Mouse (Mus musculus): ENCODE data around the gene Clmp. TPM values are rescaled to one million over a fixed set of nuclear protein-coding genes. Genes with fewer than 3 reads are reported as not detected.
A peak's percentile ranks its signal among the peaks of the same experiment; 100 is the strongest.

The Clmp gene
- polyA plus RNA-seq, 1 experiment from 2014 or later: 72.3 TPM

DNA sequence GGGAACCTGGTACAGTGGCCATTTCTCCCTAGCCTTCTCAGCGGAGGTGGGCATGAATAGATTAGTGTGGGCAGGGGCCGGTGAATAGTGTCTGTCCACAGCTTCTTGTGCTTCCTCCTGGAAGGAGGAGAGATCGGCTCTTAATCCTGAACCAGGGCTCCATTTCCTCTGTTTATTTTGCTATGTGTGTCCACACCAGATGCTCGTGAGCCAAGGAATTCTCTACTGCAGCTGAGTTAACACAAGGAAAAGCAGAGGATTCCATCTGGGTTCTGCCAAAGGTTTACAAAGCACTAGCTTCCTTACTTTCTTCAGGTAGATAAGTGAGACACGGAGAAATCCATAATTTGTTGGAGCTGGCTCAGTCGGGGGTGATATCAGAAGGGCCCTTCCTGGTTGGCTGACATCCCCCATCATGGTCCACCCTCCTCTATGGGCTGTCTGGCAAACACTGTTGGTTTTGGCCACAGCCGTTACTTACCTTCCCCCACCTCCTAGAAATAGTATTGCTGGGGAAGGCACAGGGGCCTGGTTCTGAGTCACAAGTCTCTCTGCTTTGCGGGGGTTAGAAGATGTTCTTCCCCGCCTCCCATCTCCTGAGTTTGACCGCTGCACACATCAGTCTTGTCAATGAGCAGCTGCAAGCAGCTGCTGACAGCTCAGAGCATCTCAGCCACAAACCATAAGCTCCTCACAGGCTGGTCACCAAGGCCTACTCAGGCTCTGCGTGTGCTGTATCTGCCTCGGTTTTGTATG, 10.4 kb upstream of the Clmp start:
- Histone ChIP-seq H3K27ac (replicated peaks; ENCODE audit: low read depth, low read length) (no peak overlapping the region), H3K4me3 (ENCODE audit: low read depth, low read length) (no peak overlapping the region), H3K9ac (replicated peaks; ENCODE audit: low read length) (no peak overlapping the region), H3K27me3 (ENCODE audit: control insufficient read depth, insufficient read depth, low read length) (no peaks in the 10 kb centered on the region), H3K36me3 (replicated peaks; ENCODE audit: control insufficient read depth, insufficient read depth, low read depth, low read length) (no peaks in the 10 kb centered on the region), H3K4me1 (ENCODE audit: control insufficient read depth, insufficient read depth, low read length) (no peaks in the 10 kb centered on the region), H3K4me2 (ENCODE audit: low read depth, low read length) (no peak overlapping the region), H3K9me3 (replicated peaks; ENCODE audit: control insufficient read depth, low read length) (no peaks in the 10 kb centered on the region)
- DNase-seq (ENCODE audit: low spot score) (peak; percentile 18), ATAC-seq (replicated peaks; ENCODE audit: insufficient number of reproducible peaks, low FRiP score, low TSS enrichment, low read depth) (no peak)
- WGBS: 67% methylated on average over 12 of the region's 12 CpGs

DNA sequence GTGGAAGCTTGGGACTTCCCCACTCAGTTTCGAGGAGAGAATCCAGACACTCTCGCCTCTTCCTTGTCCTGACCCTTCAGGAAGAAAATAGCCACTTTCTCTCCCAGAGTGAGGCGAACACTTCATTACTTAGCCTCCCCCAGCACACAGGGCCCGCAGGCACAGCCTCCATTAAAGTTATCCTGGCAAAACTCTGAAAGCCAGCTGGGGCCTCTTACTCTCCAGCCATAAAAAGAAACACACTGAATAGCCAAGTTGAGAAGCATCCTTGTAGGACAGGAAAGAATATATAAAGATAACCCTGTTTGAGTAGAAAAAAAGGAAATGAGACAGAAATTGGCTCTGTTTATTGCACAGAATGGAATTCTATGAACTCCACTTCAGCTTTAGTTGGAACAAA, 7.1 kb upstream of the Clmp start:
- H3K9me3 ChIP-seq (replicated peaks; ENCODE audit: control insufficient read depth, low read length): no peaks in the 10 kb centered on the region
- 77% methylated on average over 4 of the region's 4 CpGs for WGBS
- DNase-seq (ENCODE audit: low spot score): no peak
- no peak for ATAC-seq (replicated peaks; ENCODE audit: insufficient number of reproducible peaks, low FRiP score, low TSS enrichment, low read depth)
- H3K27me3 ChIP-seq (ENCODE audit: control insufficient read depth, insufficient read depth, low read length): no peaks in the 10 kb centered on the region
- no peaks in the 10 kb centered on the region for H3K36me3 ChIP-seq (replicated peaks; ENCODE audit: control insufficient read depth, insufficient read depth, low read depth, low read length)
- no peak overlapping the region for H3K4me2 ChIP-seq (ENCODE audit: low read depth, low read length)
- H3K9ac ChIP-seq (replicated peaks; ENCODE audit: low read length): no peak overlapping the region
- H3K4me1 ChIP-seq (ENCODE audit: control insufficient read depth, insufficient read depth, low read length): no peaks in the 10 kb centered on the region
- no peak overlapping the region for H3K4me3 ChIP-seq (ENCODE audit: low read depth, low read length)
- H3K27ac ChIP-seq (replicated peaks; ENCODE audit: low read depth, low read length): no peak overlapping the region

DNA sequence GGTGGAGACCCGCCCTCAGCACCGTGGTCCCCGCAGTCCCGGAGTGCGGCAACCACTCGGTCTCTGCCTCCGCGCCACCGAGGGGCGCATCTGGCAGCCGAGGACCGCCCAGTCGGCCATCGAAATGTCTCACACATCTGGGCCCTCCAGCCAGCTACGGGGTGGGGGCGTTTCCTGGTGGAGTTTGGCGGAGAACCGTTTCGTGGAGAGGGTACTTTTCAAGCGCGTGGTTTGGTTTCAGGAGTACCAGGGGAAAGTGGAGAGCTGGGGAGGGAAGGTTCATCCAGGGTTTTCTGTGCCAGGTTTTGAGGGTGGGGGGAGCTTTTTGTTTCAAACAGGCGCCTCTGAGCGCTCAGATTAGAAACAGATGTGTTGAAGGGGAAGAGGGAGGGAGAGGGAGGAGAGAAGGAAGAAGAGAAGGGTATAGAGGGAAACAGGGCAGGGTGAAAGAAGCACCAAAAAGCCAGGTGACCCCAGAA, 698 bp downstream of the Clmp start:
- no peaks in the 10 kb centered on the region for H3K36me3 ChIP-seq (replicated peaks; ENCODE audit: control insufficient read depth, insufficient read depth, low read depth, low read length)
- H3K4me1 ChIP-seq (ENCODE audit: control insufficient read depth, insufficient read depth, low read length): no peaks in the 10 kb centered on the region; the same call in 1 of the 2 replicates
- peak overlapping the region; percentile 84 for H3K4me3 ChIP-seq (ENCODE audit: low read depth, low read length)
- no peaks in the 10 kb centered on the region for H3K27me3 ChIP-seq (ENCODE audit: control insufficient read depth, insufficient read depth, low read length)
- peak overlapping the region; percentile 99 for H3K27ac ChIP-seq (replicated peaks; ENCODE audit: low read depth, low read length)
- ATAC-seq (replicated peaks; ENCODE audit: insufficient number of reproducible peaks, low FRiP score, low TSS enrichment, low read depth) (peak; percentile 72), DNase-seq (ENCODE audit: low spot score) (peak; percentile 90)
- H3K9ac ChIP-seq (replicated peaks; ENCODE audit: low read length): peak overlapping the region; percentile 97
- H3K9me3 ChIP-seq (replicated peaks; ENCODE audit: control insufficient read depth, low read length): no peaks in the 10 kb centered on the region
- under 1% methylated on average over 23 of the region's 23 CpGs for WGBS
- peak overlapping the region; percentile 81 for H3K4me2 ChIP-seq (ENCODE audit: low read depth, low read length)

DNA sequence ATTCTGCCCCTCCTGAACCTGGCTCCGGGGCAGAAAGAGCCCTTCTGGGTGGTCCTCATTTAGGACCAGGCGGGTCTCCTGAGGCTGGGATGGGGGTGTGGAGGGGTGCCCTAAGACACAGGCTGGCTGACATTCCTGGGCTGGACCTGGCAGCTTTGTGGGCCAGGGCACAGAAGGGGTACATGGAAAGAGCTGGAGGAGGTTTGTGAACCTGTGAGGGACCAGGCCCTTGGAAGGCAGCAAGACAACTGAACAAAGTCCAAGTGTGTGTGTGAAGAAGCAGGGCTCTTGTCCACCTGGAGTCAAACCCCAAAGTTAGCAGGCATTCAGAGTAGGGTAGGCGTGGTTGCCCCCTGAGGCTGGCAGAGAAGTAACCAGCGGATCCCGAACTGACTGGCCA, 1.3 kb downstream of the Clmp start:
- H3K27me3 ChIP-seq (ENCODE audit: control insufficient read depth, insufficient read depth, low read length): no peaks in the 10 kb centered on the region
- peak; percentile 24; the same call in 1 of the 2 replicates for ATAC-seq (replicated peaks; ENCODE audit: insufficient number of reproducible peaks, low FRiP score, low TSS enrichment, low read depth)
- H3K36me3 ChIP-seq (replicated peaks; ENCODE audit: control insufficient read depth, insufficient read depth, low read depth, low read length): no peaks in the 10 kb centered on the region
- H3K4me1 ChIP-seq (ENCODE audit: control insufficient read depth, insufficient read depth, low read length): no peaks in the 10 kb centered on the region; the same call in 1 of the 2 replicates
- no peaks in the 10 kb centered on the region for H3K9me3 ChIP-seq (replicated peaks; ENCODE audit: control insufficient read depth, low read length)
- H3K4me2 ChIP-seq (ENCODE audit: low read depth, low read length): peak overlapping the region; percentile 81
- H3K4me3 ChIP-seq (ENCODE audit: low read depth, low read length): peak overlapping the region; percentile 84
- no peak for DNase-seq (ENCODE audit: low spot score)
- peak overlapping the region; percentile 99 for H3K27ac ChIP-seq (replicated peaks; ENCODE audit: low read depth, low read length)
- 17% methylated on average over 5 of the region's 5 CpGs for WGBS
- H3K9ac ChIP-seq (replicated peaks; ENCODE audit: low read length): peak overlapping the region; percentile 97

DNA sequence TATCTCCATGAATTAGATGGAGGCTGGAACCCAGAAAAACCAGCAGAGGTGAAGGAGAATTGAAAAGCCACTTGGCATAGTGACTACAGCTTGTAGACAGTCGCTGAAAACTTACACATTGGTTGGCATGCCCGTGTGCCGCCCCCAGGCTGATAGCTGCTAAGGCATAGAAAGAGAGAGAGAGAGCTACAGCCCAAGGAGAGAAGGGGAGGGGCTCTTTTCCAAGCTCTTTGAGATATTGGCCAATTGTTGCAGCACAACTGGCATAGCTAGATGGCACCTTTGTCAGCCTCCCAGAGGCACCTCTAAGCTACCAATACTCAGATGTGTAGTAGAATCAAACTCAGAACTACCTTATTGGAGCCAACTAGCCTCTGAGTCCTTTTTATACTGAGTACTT, 1.8 kb downstream of the Clmp start:
- 33% methylated on average over 3 of the region's 3 CpGs for WGBS
- H3K9ac ChIP-seq (replicated peaks; ENCODE audit: low read length): peak overlapping the region; percentile 97; the same call in 1 of the 2 replicates

DNA sequence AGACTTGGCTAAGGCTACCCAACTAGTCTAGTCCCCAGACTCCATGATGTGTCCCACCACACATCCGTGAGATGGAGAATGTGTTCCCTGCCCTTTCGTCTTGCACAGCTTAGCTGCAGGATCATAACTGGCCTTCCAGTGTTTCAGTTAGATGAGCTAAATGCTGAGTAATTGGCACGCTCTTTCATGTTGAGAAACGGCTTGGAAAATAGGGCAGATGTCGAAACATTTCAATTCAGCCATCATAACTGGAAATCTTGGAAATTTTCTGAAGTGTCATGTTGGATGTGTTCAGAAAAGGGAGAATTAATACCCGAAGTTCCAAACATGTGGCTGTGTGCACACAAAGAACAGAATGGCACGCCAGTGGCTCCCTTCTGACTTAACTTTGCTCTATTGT, 4.7 kb downstream of the Clmp start:
- WGBS: 91% methylated on average over 7 of the region's 7 CpGs
- DNase-seq (ENCODE audit: low spot score) (no peak), ATAC-seq (replicated peaks; ENCODE audit: insufficient number of reproducible peaks, low FRiP score, low TSS enrichment, low read depth) (no peak)
- H3K9me3 ChIP-seq (replicated peaks; ENCODE audit: control insufficient read depth, low read length): no peaks in the 10 kb centered on the region
- no peak overlapping the region for H3K4me3 ChIP-seq (ENCODE audit: low read depth, low read length)
- peaks cover 8% of the 10 kb centered on the region for H3K4me1 ChIP-seq (ENCODE audit: control insufficient read depth, insufficient read depth, low read length)
- no peak overlapping the region for H3K27ac ChIP-seq (replicated peaks; ENCODE audit: low read depth, low read length)
- H3K36me3 ChIP-seq (replicated peaks; ENCODE audit: control insufficient read depth, insufficient read depth, low read depth, low read length): no peaks in the 10 kb centered on the region
- H3K9ac ChIP-seq (replicated peaks; ENCODE audit: low read length): no peak overlapping the region
- H3K27me3 ChIP-seq (ENCODE audit: control insufficient read depth, insufficient read depth, low read length): no peaks in the 10 kb centered on the region
- no peak overlapping the region for H3K4me2 ChIP-seq (ENCODE audit: low read depth, low read length)

More for the DNA sequence above, 1.8 kb downstream of the Clmp start:
- Histone ChIP-seq H3K36me3 (replicated peaks; ENCODE audit: control insufficient read depth, insufficient read depth, low read depth, low read length) (no peaks in the 10 kb centered on the region), H3K4me3 (ENCODE audit: low read depth, low read length) (peak overlapping the region; percentile 84), H3K4me2 (ENCODE audit: low read depth, low read length) (peak overlapping the region; percentile 81), H3K9me3 (replicated peaks; ENCODE audit: control insufficient read depth, low read length) (no peaks in the 10 kb centered on the region), H3K4me1 (ENCODE audit: control insufficient read depth, insufficient read depth, low read length) (no peaks in the 10 kb centered on the region; the same call in 1 of the 2 replicates), H3K27me3 (ENCODE audit: control insufficient read depth, insufficient read depth, low read length) (no peaks in the 10 kb centered on the region), H3K27ac (replicated peaks; ENCODE audit: low read depth, low read length) (no peak overlapping the region)
- no peak for DNase-seq (ENCODE audit: low spot score)
- ATAC-seq (replicated peaks; ENCODE audit: insufficient number of reproducible peaks, low FRiP score, low TSS enrichment, low read depth): no peak

DNA sequence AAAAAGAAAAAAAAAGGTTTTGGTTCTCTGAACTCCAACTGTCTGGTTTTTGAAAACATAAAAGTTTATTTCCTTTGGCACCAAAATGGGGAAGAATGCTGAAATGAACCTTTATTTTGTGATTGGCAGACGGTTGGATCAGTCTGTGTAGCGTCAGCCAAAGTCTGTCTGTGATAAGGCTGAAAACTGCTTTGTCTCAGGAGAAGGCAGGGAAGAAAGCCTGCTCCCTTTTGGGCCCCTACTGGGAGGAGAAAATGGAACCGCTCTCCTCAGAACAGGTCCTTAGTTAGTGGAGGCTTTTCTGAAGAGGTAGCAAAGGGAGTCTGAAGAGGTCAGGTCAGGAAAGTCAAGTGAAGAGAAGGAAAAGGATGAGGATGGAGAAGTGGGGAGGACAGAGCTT, 7.3 kb downstream of the Clmp start:
- Histone ChIP-seq H3K9me3 (replicated peaks; ENCODE audit: control insufficient read depth, low read length) (no peaks in the 10 kb centered on the region), H3K36me3 (replicated peaks; ENCODE audit: control insufficient read depth, insufficient read depth, low read depth, low read length) (no peaks in the 10 kb centered on the region; the same call in 1 of the 2 replicates), H3K27me3 (ENCODE audit: control insufficient read depth, insufficient read depth, low read length) (no peaks in the 10 kb centered on the region), H3K27ac (replicated peaks; ENCODE audit: low read depth, low read length) (no peak overlapping the region), H3K9ac (replicated peaks; ENCODE audit: low read length) (no peak overlapping the region), H3K4me1 (ENCODE audit: control insufficient read depth, insufficient read depth, low read length) (peaks cover 8% of the 10 kb centered on the region), H3K4me2 (ENCODE audit: low read depth, low read length) (no peak overlapping the region), H3K4me3 (ENCODE audit: low read depth, low read length) (no peak overlapping the region)
- WGBS: 39% methylated on average over 3 of the region's 3 CpGs
- DNase-seq (ENCODE audit: low spot score) (no peak), ATAC-seq (replicated peaks; ENCODE audit: insufficient number of reproducible peaks, low FRiP score, low TSS enrichment, low read depth) (no peak)

DNA sequence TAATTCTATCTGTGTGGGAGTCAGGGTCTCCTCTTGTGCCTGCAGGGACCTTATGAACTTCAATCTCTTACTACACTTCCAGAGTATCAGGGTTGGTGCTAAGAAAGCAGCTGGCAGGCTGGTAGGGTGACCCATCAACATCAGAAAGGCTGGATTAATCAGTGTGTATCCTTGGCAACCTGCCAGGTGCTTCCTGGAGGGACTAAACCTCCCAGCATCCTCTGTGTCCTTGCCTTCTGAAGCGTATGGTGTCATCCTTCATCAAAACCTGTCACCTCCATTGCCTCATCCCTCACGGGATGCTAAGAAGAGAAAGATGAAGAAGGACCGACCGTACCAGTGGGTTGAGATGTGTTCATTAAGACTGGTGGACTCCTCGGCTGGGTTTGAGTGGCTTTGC, 8.0 kb downstream of the Clmp start:
- WGBS: 59% methylated on average over 5 of the region's 5 CpGs

More for the DNA sequence above, 8.0 kb downstream of the Clmp start:
- Histone ChIP-seq H3K4me1 (ENCODE audit: control insufficient read depth, insufficient read depth, low read length) (peaks cover 8% of the 10 kb centered on the region), H3K4me3 (ENCODE audit: low read depth, low read length) (no peak overlapping the region), H3K36me3 (replicated peaks; ENCODE audit: control insufficient read depth, insufficient read depth, low read depth, low read length) (no peaks in the 10 kb centered on the region; the same call in 1 of the 2 replicates), H3K27me3 (ENCODE audit: control insufficient read depth, insufficient read depth, low read length) (no peaks in the 10 kb centered on the region), H3K4me2 (ENCODE audit: low read depth, low read length) (no peak overlapping the region), H3K9ac (replicated peaks; ENCODE audit: low read length) (no peak overlapping the region), H3K27ac (replicated peaks; ENCODE audit: low read depth, low read length) (peak overlapping the region; percentile 16; the same call in 1 of the 2 replicates), H3K9me3 (replicated peaks; ENCODE audit: control insufficient read depth, low read length) (no peaks in the 10 kb centered on the region)
- peak; percentile 8; the same call in 1 of the 2 replicates for ATAC-seq (replicated peaks; ENCODE audit: insufficient number of reproducible peaks, low FRiP score, low TSS enrichment, low read depth)
- DNase-seq (ENCODE audit: low spot score): no peak
